Mouse (Mus musculus): ENCODE data around the gene Fmo5. TPM values are rescaled to one million over a fixed set of nuclear protein-coding genes. Genes with fewer than 3 reads are reported as not detected.

The Fmo5 gene
- polyA plus RNA-seq, 1 experiment from 2014 or later, result 1.3 TPM

Small RNA genes within 50 kb of the gene (microRNA-seq; reads per million reads assigned to microRNA genes)
- not detected for gene Mir7225

Other genes with a start within 250 kb of the Fmo5 start
- not detected in 2 replicates for gene Olfr1402, start 206.8 kb upstream of the Fmo5 start, polyA plus RNA-seq (2014; fragmentation: Nextera tagmentation; extraction: Ambion mirVana)
- 21.5 and 22.8 TPM in 2 replicates for gene Chd1l, start 18.6 kb upstream of the Fmo5 start, polyA plus RNA-seq (2014; fragmentation: Nextera tagmentation; extraction: Ambion mirVana)
- gene Prkab2, start 29.4 kb downstream of the Fmo5 start, polyA plus RNA-seq (2014; fragmentation: Nextera tagmentation; extraction: Ambion mirVana), result 4.3 and 5.4 TPM in 2 replicates
- gene Gm17651, start 45.9 kb downstream of the Fmo5 start, polyA plus RNA-seq (2014; fragmentation: Nextera tagmentation; extraction: Ambion mirVana), result not detected in 2 replicates